Mouse (Mus musculus) CD4-positive, CD25-positive, alpha-beta regulatory T cell, adult 2 months (primary cell): Measurements from ENCODE around the gene Gpr61.
A peak's percentile ranks its signal among the peaks of the same experiment; 100 is the strongest.

Source experiments
- DNase-seq: peaks from one replicate; pipeline ENCODE4 v3.0.0-alpha.2; 2012; ENCODE audit warnings: low read depth, low spot score

Gpr61 gene

GRCm38 (mm10) chr3:108129804-108130203, 24.9 kb downstream of the Gpr61 start:
- DNase-seq, result no peak

- DNase-seq, result no peak
These were observed 25.3 kb downstream of the Gpr61 start for GRCm38 (mm10) chr3:108129367-108129766.

- DNase-seq, result no peak
These were observed 26.2 kb downstream of the Gpr61 start for GRCm38 (mm10) chr3:108128520-108128919.

- no peak for DNase-seq
These were observed 28.4 kb downstream of the Gpr61 start for GRCm38 (mm10) chr3:108126327-108126726.

- peak; percentile 39 for DNase-seq
These were observed 30.6 kb downstream of the Gpr61 start for GRCm38 (mm10) chr3:108124131-108124530.

- no peak for DNase-seq
These were observed 31.4 kb downstream of the Gpr61 start for GRCm38 (mm10) chr3:108123242-108123641.

- no peak for DNase-seq
These were observed 33.6 kb downstream of the Gpr61 start for GRCm38 (mm10) chr3:108121101-108121500.

- no peak for DNase-seq
These were observed 37.2 kb downstream of the Gpr61 start for GRCm38 (mm10) chr3:108117465-108117864.

GRCm38 (mm10) chr3:108113591-108114289, 40.9 kb downstream of the Gpr61 start:
- no peak for DNase-seq

GRCm38 (mm10) chr3:108112666-108113065, 42.0 kb downstream of the Gpr61 start:
- no peak for DNase-seq

- DNase-seq, result no peak
These were observed 42.4 kb downstream of the Gpr61 start for GRCm38 (mm10) chr3:108112246-108112645.

- DNase-seq, result no peak
These were observed 43.4 kb downstream of the Gpr61 start for GRCm38 (mm10) chr3:108111320-108111719.

- DNase-seq, result no peak
These were observed 49.4 kb downstream of the Gpr61 start for GRCm38 (mm10) chr3:108105281-108105680.

GRCm38 (mm10) chr3:108102075-108102474, 52.6 kb downstream of the Gpr61 start:
- no peak for DNase-seq

- no peak for DNase-seq
These were observed 53.1 kb downstream of the Gpr61 start for GRCm38 (mm10) chr3:108101594-108101993.
